Mouse (Mus musculus): ENCODE data around the gene Efcab3.

The Efcab3 gene

GRCm38 (mm10) chr11:105146593-105146992, 83.2 kb downstream of the Efcab3 start, which contains the start of gene Gm10842:
TSS of gene Gm10842 (plus strand) at chr11:105146893.
- no peak for DNase-seq (ENCODE audit: low read depth)

GRCm38 (mm10) chr11:105149353-105149752, 86.0 kb downstream of the Efcab3 start:
- DNase-seq (ENCODE audit: low read depth), result no peak

GRCm38 (mm10) chr11:105149766-105150165, 86.4 kb downstream of the Efcab3 start:
- peak; percentile 23 for DNase-seq (ENCODE audit: low read depth)

- no peak for DNase-seq (ENCODE audit: low read depth)
Measured at GRCm38 (mm10) chr11:105150691-105151090, 87.3 kb downstream of the Efcab3 start.

- no peak for DNase-seq (ENCODE audit: low read depth)
Measured at GRCm38 (mm10) chr11:105151226-105152016, 88.0 kb downstream of the Efcab3 start.

- no peak for DNase-seq (ENCODE audit: low read depth)
Measured at GRCm38 (mm10) chr11:105152017-105152300, 88.6 kb downstream of the Efcab3 start.

GRCm38 (mm10) chr11:105152357-105152899, 89.0 kb downstream of the Efcab3 start:
- DNase-seq (ENCODE audit: low read depth), result peak; percentile 12

- DNase-seq (ENCODE audit: low read depth), result peak; percentile 29
Measured at GRCm38 (mm10) chr11:105153068-105153833, 89.9 kb downstream of the Efcab3 start.

- DNase-seq (ENCODE audit: low read depth), result no peak
Measured at GRCm38 (mm10) chr11:105155915-105156314, 92.5 kb downstream of the Efcab3 start.

- DNase-seq (ENCODE audit: low read depth), result no peak
Measured at GRCm38 (mm10) chr11:105156748-105157267, 93.4 kb downstream of the Efcab3 start.

- DNase-seq (ENCODE audit: low read depth), result no peak
Measured at GRCm38 (mm10) chr11:105158047-105158446, 94.7 kb downstream of the Efcab3 start.

- no peak for DNase-seq (ENCODE audit: low read depth)
Measured at GRCm38 (mm10) chr11:105159673-105160360, 96.4 kb downstream of the Efcab3 start.

- no peak for DNase-seq (ENCODE audit: low read depth)
Measured at GRCm38 (mm10) chr11:105161411-105161810, 98.0 kb downstream of the Efcab3 start.

- no peak for DNase-seq (ENCODE audit: low read depth)
Measured at GRCm38 (mm10) chr11:105164516-105165510, 101.4 kb downstream of the Efcab3 start.

- no peak for DNase-seq (ENCODE audit: low read depth)
Measured at GRCm38 (mm10) chr11:105166780-105167179, 103.4 kb downstream of the Efcab3 start.
